Mouse (Mus musculus) limb, embryonic 13.5 days (tissue): ENCODE measurements around the gene Spty2d1. TPM values are rescaled to one million over a fixed set of nuclear protein-coding genes. Genes with fewer than 3 reads are reported as not detected.

Source experiments
- ATAC-seq: fragments of 200-750 bp; cut with Nextera tagmentation; 2 replicates; pipeline ENCODE4 v1.8.0; 2017; ENCODE audit warnings: low read depth, moderate number of reproducible peaks, moderate TSS enrichment; ENCODE audit not compliant: low FRiP score
- H3K27ac ChIP-seq: fragments of 300-500 bp; sonication (generic); 2 replicates; pipeline ENCODE4 v1.5.1; 2015; ENCODE audit warnings: inconsistent platforms, mild to moderate bottlenecking, moderate library complexity
- H3K27me3 ChIP-seq: fragments of 300-500 bp; sonication (generic); 2 replicates; pipeline ENCODE4 v1.6.1; 2015; ENCODE audit warnings: mild to moderate bottlenecking, inconsistent platforms
- H3K36me3 ChIP-seq: fragments of 300-500 bp; sonication (generic); 2 replicates; pipeline ENCODE4 v1.6.1; 2015; ENCODE audit warnings: inconsistent platforms, mild to moderate bottlenecking, moderate library complexity
- H3K4me1 ChIP-seq: fragments of 300-500 bp; sonication (generic); 2 replicates; pipeline ENCODE4 v1.6.1; 2015; ENCODE audit warnings: inconsistent platforms
- H3K4me2 ChIP-seq: fragments of 300-500 bp; sonication (generic); replicated peaks from 2 replicates; pipeline ENCODE4 v1.6.1; 2015; ENCODE audit warnings: inconsistent platforms, mild to moderate bottlenecking, moderate library complexity
- H3K4me3 ChIP-seq: fragments of 300-500 bp; sonication (generic); 2 replicates; pipeline ENCODE4 v1.5.1; 2015; ENCODE audit warnings: moderate library complexity, mild to moderate bottlenecking, inconsistent platforms
- H3K9ac ChIP-seq: fragments of 300-500 bp; sonication (generic); 2 replicates; pipeline ENCODE4 v1.6.1; 2015; ENCODE audit warnings: mild to moderate bottlenecking, inconsistent platforms
- H3K9me3 ChIP-seq: fragments of 300-500 bp; sonication (generic); 2 replicates; pipeline ENCODE4 v1.6.1; 2016; ENCODE audit warnings: inconsistent platforms
- WGBS: fragments of 180-500 bp; shearing (Covaris S2); methylation state at CpG from one replicate; pipeline ENCODE4 v1.1.7; 2015; 5-methylcytosine and 5-hydroxymethylcytosine counted together
- polyA plus RNA-seq: library from polyadenylated mRNA; unstranded; fragments of >200 nt; fragmentation: Nextera tagmentation; extraction: Ambion mirVana; gene quantifications from 2 replicates; pipeline ENCODE4 v1.2.1, GENCODE M21; 2015

The Spty2d1 gene
- polyA plus RNA-seq, 1 experiment from 2014 or later = 21.8 TPM

DNA sequence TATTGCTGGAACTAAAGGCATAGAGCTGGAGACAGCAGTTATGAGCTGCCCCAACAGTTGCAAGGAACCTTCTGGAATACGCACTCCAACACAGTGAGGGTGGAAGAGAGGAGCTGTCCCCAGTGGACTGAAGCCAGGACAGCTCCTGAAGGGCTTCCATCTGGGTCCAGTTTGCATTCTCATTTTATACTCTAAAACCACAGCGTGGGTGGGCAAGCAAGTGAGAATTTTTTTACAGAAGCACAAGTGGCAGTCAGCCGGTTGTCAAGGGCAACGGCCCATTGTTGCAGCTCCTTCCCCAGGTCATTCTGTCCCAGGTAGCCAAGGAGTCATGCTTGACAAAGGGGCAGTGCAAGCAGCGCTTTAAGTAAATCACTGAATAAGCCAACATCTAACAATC is 11.4 kb upstream of the Spty2d1 start:
- no peaks in the 10 kb centered on the region for H3K36me3 ChIP-seq
- H3K4me2 ChIP-seq = no peak overlapping the region
- 66% methylated on average over 5 of the region's 5 CpGs for WGBS
- H3K9me3 ChIP-seq = no peaks in the 10 kb centered on the region
- H3K4me3 ChIP-seq = no peak overlapping the region
- H3K4me1 ChIP-seq = peaks cover 11% of the 10 kb centered on the region
- no peak for ATAC-seq
- no peak overlapping the region for H3K27ac ChIP-seq
- H3K9ac ChIP-seq = no peak overlapping the region
- H3K27me3 ChIP-seq = peaks cover 8% of the 10 kb centered on the region; the same call in 1 of the 2 replicates

DNA sequence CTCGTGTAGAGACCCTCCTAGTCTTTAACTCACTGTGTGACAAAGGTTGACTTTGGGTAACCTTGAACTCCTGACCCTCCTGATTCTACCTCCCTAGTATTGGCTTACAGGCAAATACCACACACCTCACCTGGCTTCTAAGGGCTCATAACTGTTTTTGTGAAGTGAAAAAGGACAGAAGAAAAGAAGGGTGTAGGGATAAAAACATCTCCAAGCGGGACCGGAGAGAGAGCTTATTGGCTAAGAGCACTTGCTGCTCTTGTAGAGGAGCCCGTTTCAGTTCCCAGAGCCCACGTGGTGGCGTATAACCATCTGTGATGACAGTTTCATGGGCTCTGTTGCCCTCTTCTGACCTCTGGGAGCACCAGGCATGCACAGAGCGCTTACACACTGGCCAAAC is 8.9 kb upstream of the Spty2d1 start:
- Histone ChIP-seq H3K4me1 (peaks cover 11% of the 10 kb centered on the region), H3K36me3 (no peaks in the 10 kb centered on the region), H3K9ac (no peak overlapping the region), H3K4me2 (no peak overlapping the region), H3K27me3 (0 out of 2 replicates have a peak, but pooled peaks cover 3% of the 10 kb centered on the region), H3K27ac (no peak overlapping the region), H3K4me3 (no peak overlapping the region), H3K9me3 (no peaks in the 10 kb centered on the region)
- no peak for ATAC-seq
- 45% methylated on average over 7 of the region's 7 CpGs for WGBS

DNA sequence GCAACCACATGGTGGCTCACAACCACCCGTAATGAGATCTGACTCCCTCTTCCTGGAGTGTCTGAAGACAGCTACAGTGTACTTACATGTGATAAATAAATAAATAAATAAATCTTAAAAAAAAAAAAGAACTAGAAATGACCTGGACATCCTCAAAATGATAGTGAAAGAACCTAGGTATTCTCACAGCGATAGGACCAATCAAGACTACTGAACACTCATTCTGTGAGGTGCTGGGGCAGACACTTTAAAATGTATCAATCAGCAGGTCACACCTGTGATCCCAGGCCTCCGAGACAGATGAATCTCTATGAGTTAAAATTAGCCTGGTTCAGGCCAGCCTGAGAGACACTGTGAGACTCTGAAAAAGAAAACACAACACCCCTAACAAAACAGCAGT is 8.4 kb upstream of the Spty2d1 start:
- 85% methylated on average over 3 of the region's 3 CpGs for WGBS
- no peak overlapping the region for H3K27ac ChIP-seq
- no peak for ATAC-seq

DNA sequence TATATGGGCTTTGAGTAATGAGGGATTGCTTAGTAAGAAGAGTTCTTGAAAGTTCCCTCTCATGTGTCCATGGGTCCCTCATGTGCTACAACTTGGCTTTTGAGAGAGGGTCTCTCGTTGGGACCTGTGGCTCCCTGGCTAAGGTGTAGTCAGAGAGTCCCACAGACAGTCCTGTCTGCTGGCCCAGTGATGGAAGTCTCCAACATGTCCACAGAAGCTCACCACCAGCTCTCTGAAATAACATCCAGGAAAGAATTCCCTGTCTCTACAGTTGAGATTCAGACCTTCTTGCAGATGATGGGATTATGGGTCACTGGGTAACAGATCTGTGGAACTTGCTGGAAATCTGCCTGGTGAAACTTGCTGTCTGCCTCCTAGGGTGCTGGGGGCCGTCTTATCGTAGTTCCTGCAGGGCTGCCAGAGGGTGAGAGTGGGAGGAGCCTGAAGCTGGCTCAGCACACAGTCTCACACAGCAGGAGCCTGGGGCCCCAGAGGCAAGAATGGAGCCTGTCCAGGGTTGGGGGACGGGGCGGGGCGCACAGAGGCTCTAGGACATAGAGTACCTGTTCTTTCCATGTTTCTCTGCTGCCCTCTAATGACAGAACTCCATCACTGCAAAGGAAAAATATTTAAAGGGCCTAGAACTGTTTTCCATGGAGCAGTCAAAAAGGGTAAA is 7.3 kb upstream of the Spty2d1 start:
- peak; percentile 94 for ATAC-seq
- Histone ChIP-seq H3K27ac (peak overlapping the region; percentile 77; the same call in 1 of the 2 replicates), H3K36me3 (no peaks in the 10 kb centered on the region), H3K9ac (no peak overlapping the region), H3K4me3 (no peak overlapping the region), H3K4me1 (peaks cover 6% of the 10 kb centered on the region), H3K4me2 (peak overlapping the region; percentile 55), H3K27me3 (0 out of 2 replicates have a peak, but pooled peaks cover 3% of the 10 kb centered on the region), H3K9me3 (no peaks in the 10 kb centered on the region)
- 11% methylated on average over 6 of the region's 6 CpGs for WGBS

More for the DNA sequence above, 8.4 kb upstream of the Spty2d1 start:
- peaks cover 11% of the 10 kb centered on the region for H3K4me1 ChIP-seq
- H3K4me2 ChIP-seq = no peak overlapping the region
- H3K9me3 ChIP-seq = no peaks in the 10 kb centered on the region
- 0 out of 2 replicates have a peak, but pooled peaks cover 3% of the 10 kb centered on the region for H3K27me3 ChIP-seq
- no peak overlapping the region for H3K4me3 ChIP-seq
- H3K9ac ChIP-seq = no peak overlapping the region
- no peaks in the 10 kb centered on the region for H3K36me3 ChIP-seq

DNA sequence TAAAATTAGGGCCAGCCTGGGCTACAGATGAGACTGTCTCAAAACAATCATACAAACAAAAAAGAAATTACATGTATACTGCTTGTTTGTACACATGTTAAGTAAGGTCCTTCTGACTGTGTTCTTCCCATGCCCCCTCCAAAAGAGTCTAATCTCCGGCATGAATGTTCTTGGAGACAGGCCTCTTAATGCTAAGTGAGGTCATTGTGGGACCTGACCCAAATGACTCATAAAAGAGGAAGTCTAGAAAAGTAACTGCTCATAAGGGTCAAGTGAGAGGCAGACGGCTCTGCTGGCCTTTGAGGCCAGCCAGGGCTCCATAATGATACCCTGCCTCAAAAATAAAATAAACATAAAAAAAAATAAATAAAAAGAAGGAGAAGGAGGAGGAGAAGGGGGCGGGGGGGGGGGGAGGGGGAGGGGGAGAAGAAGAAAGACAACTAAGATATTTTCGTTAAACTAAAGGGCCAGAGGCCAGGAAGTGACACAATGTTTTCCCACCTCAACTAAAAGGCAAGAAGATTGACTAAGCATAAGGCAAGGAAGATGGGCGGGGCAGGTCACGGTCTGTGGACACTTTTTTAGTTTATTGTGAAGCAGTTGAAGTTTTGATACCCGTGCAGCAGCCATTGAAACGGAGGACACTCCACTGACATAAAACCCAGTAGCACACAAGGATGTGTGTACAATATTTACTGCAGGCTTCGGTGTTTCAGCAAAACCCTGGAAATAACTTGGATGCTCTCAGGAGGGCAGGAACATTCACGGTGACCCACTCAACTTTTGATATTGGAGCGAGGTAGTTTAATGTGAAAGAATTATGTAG is 6.6 kb upstream of the Spty2d1 start:
- no peaks in the 10 kb centered on the region for H3K36me3 ChIP-seq
- peaks cover 9% of the 10 kb centered on the region for H3K4me1 ChIP-seq
- peak overlapping the region; percentile 77; the same call in 1 of the 2 replicates for H3K27ac ChIP-seq
- no peak for ATAC-seq
- no peaks in the 10 kb centered on the region for H3K9me3 ChIP-seq
- no peak overlapping the region for H3K4me2 ChIP-seq
- H3K9ac ChIP-seq = no peak overlapping the region
- 62% methylated on average over 10 of the region's 11 CpGs for WGBS
- H3K27me3 ChIP-seq = no peaks in the 10 kb centered on the region
- H3K4me3 ChIP-seq = no peak overlapping the region

DNA sequence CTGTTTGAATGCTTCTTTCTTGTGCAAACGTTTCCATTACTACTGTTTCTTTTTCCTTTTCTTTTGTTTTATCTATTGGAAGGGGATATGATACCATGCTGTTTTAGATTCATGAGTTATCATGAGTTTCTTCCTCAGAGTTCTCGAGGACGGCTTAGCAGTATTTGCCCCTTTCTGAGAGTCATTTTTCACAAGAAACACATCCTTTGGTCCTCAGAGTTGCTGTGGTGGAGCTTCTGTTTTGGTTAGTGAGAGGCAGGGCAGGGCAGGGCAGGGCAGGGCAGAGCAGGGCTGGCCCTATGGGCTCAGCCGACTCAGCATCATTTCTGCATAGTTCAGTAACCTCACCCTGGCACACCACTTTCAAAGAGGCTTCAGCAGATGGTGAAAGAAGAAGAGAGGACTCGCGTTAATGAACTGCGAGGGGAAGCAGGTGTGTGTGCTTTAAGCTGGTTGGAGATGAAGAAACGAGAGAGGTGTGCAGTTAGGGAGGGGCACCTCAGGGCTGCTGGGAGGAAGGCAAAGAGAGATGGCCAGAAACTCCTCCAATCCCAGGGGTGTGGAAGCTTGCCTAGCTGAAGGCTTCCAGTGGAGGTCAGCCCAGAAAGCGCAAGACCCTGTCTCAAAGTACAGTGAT is 5.0 kb upstream of the Spty2d1 start:
- Histone ChIP-seq H3K36me3 (no peaks in the 10 kb centered on the region), H3K27me3 (no peaks in the 10 kb centered on the region), H3K9me3 (no peaks in the 10 kb centered on the region), H3K9ac (no peak overlapping the region), H3K4me1 (peaks cover 18% of the 10 kb centered on the region), H3K4me2 (no peak overlapping the region), H3K27ac (no peak overlapping the region), H3K4me3 (no peak overlapping the region)
- 43% methylated on average over 9 of the region's 9 CpGs for WGBS
- ATAC-seq = no peak

DNA sequence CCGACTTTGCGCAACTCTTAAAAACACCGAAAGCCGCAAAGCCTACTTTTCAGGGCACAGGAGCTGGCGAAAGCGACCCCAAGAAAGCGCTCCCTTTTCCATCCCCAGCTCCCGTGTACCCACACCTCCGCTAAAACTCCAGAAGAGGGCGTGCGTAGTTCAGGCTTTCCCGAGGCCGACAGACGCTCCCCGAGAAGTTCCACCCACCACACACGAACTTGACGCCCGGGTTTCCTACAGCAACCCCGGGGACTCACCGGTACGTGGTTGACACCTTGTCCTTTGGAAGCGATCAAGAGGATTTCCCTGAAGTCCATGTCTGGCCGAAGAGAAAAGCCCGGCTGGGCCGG is 418 bp downstream of the Spty2d1 start:
- Histone ChIP-seq H3K36me3 (no peaks in the 10 kb centered on the region), H3K9ac (peak overlapping the region; percentile 80), H3K4me2 (peak overlapping the region; percentile 83), H3K27ac (peak overlapping the region; percentile 91), H3K4me3 (peak overlapping the region; percentile 75), H3K27me3 (no peaks in the 10 kb centered on the region), H3K4me1 (peaks cover 49% of the 10 kb centered on the region), H3K9me3 (no peaks in the 10 kb centered on the region)
- under 1% methylated on average over 25 of the region's 25 CpGs for WGBS
- ATAC-seq = peak; percentile 75

DNA sequence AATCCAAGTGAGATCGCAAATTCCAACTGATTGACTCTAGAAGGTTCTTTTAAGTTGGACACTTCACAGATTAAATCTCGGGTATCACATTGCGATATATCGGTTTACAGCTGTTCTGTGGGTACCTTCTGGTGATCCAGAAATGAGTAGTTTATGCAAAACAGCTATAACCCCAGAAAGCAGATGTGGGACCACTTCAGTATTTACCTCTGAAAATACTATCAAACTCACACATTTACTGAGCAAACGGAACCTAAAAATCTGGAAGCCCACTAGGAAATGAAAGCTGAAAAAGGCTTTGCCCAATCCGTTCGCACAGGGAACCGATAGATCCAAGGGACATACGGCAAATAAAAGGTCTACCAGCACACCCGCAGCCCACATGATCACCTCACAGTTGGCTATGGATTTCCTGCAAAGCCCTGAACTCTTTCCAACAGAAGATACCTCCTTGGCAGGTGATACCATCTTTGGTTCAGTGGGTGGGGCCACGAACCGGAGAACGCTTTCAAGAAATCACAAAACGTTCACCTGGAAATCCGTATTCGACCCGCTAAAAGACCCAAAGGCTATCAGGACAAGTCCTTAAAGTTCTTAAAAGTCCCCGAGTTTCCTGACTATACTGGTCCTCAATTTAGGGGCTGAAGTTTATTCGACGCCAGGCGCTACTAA is 966 bp downstream of the Spty2d1 start:
- no peak for ATAC-seq
- Histone ChIP-seq H3K27me3 (no peaks in the 10 kb centered on the region), H3K4me3 (peak overlapping the region; percentile 75), H3K9ac (peak overlapping the region; percentile 80), H3K36me3 (no peaks in the 10 kb centered on the region), H3K27ac (peak overlapping the region; percentile 91), H3K9me3 (no peaks in the 10 kb centered on the region), H3K4me1 (peaks cover 54% of the 10 kb centered on the region), H3K4me2 (peak overlapping the region; percentile 83)
- 16% methylated on average over 21 of the region's 21 CpGs for WGBS

DNA sequence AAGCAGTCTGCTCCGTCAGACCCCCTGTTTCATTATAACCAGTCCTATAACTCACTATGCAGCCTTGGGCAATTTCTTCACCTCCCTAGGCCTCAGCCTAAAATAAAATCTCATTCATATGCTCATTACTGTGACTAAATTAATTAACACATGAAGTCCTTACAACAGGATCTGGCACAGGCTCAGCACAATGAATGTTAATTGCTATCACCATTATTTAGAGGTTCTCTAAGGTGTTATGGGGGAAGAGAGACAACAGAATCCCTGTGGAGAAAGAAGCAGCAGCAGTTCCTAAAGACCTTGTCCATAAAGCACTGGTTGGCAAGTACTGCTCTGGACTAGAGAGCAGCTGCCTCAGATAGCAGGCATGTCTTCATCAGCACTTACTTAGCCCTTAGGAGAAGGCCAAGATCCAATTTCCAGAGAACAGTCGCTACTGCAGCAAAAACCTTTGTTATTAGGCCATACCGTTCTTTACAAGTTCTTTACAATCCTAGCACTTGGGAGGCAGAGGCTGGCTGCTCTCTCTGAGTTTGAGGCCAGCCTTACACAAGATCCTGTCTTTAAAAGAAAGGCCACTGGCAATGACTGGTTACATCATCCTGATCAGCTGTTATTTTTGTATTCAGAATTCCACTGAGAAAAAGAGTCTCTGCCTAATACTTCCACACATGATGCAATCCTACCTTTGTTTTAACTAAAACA is 4.6 kb downstream of the Spty2d1 start:
- H3K27me3 ChIP-seq = no peaks in the 10 kb centered on the region
- peaks cover 11% of the 10 kb centered on the region for H3K36me3 ChIP-seq
- peaks cover 59% of the 10 kb centered on the region for H3K4me1 ChIP-seq
- no peak for ATAC-seq
- H3K9ac ChIP-seq = 0 out of 2 replicates have a peak overlapping the region, but pooled peaks have one; percentile 1
- no peak overlapping the region for H3K4me3 ChIP-seq
- no peaks in the 10 kb centered on the region for H3K9me3 ChIP-seq
- 32% methylated on average over 3 of the region's 3 CpGs for WGBS
- no peak overlapping the region for H3K27ac ChIP-seq
- no peak overlapping the region for H3K4me2 ChIP-seq

DNA sequence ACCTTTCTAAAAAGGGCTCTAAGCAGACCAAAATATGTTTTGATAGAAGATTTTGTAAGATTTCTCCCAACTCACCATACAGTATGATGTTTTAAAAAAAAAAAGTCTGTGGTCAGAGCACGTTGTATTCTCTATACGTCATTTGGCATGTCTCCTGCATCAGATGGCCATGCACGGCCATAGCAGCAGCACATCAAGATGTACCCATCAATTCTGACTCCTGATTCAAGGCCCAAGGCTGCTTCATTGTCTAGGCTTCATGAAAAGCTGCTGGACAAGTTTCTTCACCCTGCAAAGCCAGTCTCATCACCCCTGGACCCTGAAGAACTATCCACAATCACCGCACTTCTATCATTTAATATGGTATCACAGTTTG is 6.3 kb downstream of the Spty2d1 start:
- Histone ChIP-seq H3K9ac (no peak overlapping the region), H3K36me3 (peaks cover 28% of the 10 kb centered on the region), H3K4me2 (no peak overlapping the region), H3K4me3 (no peak overlapping the region), H3K27ac (0 out of 2 replicates have a peak overlapping the region, but pooled peaks have one; percentile 11), H3K27me3 (no peaks in the 10 kb centered on the region), H3K9me3 (no peaks in the 10 kb centered on the region), H3K4me1 (peaks cover 54% of the 10 kb centered on the region)
- no peak for ATAC-seq
- 73% methylated on average over 4 of the region's 4 CpGs for WGBS

DNA sequence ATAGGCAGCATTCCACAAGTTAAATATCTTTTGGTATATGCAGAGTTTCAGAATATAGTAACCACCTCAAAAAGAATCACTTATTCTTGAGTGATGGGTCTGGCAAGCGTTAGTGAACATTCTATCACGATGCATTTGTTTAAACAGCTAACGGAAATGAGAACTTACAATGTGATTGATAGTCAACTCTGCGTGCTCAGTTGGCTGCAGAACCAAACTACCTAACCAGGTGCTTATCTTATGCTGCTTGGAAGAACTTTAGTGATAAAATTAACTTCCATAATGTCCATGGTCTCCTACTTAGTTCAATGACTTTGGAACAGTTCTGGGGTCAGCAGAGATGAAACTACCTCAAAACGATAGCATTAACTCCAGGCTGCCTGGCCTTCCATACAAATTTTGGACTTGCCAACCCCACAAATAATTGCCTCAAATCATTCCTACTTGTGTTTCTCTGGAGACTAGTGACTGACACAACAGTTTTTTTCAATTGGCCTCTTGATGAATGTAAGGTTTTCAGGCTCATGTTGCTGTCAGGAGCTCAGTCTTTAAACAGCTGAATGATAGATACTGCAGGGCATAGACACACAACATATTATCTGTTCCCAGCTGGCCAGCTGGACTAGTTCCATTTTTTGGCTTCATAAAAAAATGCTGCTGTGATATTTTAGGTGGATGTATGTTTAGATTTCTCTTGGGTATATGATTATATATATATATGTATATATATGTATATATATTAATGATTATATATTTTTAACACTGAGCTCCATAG is 6.9 kb downstream of the Spty2d1 start:
- H3K9ac ChIP-seq = no peak overlapping the region
- no peak overlapping the region for H3K27ac ChIP-seq
- no peak overlapping the region for H3K4me3 ChIP-seq
- H3K4me2 ChIP-seq = no peak overlapping the region
- 81% methylated on average over 5 of the region's 5 CpGs for WGBS
- no peak for ATAC-seq
- H3K9me3 ChIP-seq = no peaks in the 10 kb centered on the region
- H3K4me1 ChIP-seq = peaks cover 48% of the 10 kb centered on the region
- H3K27me3 ChIP-seq = no peaks in the 10 kb centered on the region
- peaks cover 33% of the 10 kb centered on the region for H3K36me3 ChIP-seq
